Mouse (Mus musculus): Measurements from ENCODE around the gene Zkscan6.

Zkscan6 gene

GRCm38 (mm10) chr11:65776906-65777611 is 29.9 kb upstream of the Zkscan6 start:
- Histone ChIP-seq H3K4me3 (replicated peaks; ENCODE audit: low read length) (no peak overlapping the region), H3K36me3 (ENCODE audit: insufficient read depth, low read length) (peaks cover 28% of the 10 kb centered on the region), H3K27me3 (ENCODE audit: insufficient read depth, low read length) (no peaks in the 10 kb centered on the region), H3K9me3 (ENCODE audit: low read length) (no peaks in the 10 kb centered on the region), H3K4me1 (replicated peaks; ENCODE audit: low read depth, low read length) (peaks cover 11% of the 10 kb centered on the region; the same call in 1 of the 2 replicates)
- TF ChIP-seq NANOG (IDR thresholded peaks at IDR 0.05; ENCODE audit: borderline replicate concordance, low read length) (no peak), POU5F1 (IDR thresholded peaks at IDR 0.05; ENCODE audit: borderline replicate concordance, low read length) (no peak), CTCF (conservative IDR thresholded peaks at IDR 0.05; ENCODE audit: low read length) (no peak)

GRCm38 (mm10) chr11:65777810-65778209 is 29.2 kb upstream of the Zkscan6 start:
- peaks cover 28% of the 10 kb centered on the region for H3K36me3 ChIP-seq (ENCODE audit: insufficient read depth, low read length)
- no peaks in the 10 kb centered on the region for H3K9me3 ChIP-seq (ENCODE audit: low read length)
- no peak overlapping the region for H3K4me3 ChIP-seq (replicated peaks; ENCODE audit: low read length)
- no peak for TF ChIP-seq NANOG (IDR thresholded peaks at IDR 0.05; ENCODE audit: borderline replicate concordance, low read length)
- no peak for TF ChIP-seq POU5F1 (IDR thresholded peaks at IDR 0.05; ENCODE audit: borderline replicate concordance, low read length)
- no peak for TF ChIP-seq CTCF (conservative IDR thresholded peaks at IDR 0.05; ENCODE audit: low read length)
- no peaks in the 10 kb centered on the region for H3K27me3 ChIP-seq (ENCODE audit: insufficient read depth, low read length)
- H3K4me1 ChIP-seq (replicated peaks; ENCODE audit: low read depth, low read length): peaks cover 11% of the 10 kb centered on the region; the same call in 1 of the 2 replicates

- TF ChIP-seq CTCF (conservative IDR thresholded peaks at IDR 0.05; ENCODE audit: low read length): no peak
- no peak for TF ChIP-seq POU5F1 (IDR thresholded peaks at IDR 0.05; ENCODE audit: borderline replicate concordance, low read length)
- 0 out of 2 replicates have a peak, but pooled peaks cover 3% of the 10 kb centered on the region for H3K4me1 ChIP-seq (replicated peaks; ENCODE audit: low read depth, low read length)
- peaks cover 28% of the 10 kb centered on the region for H3K36me3 ChIP-seq (ENCODE audit: insufficient read depth, low read length)
- no peaks in the 10 kb centered on the region for H3K9me3 ChIP-seq (ENCODE audit: low read length)
- no peaks in the 10 kb centered on the region for H3K27me3 ChIP-seq (ENCODE audit: insufficient read depth, low read length)
- H3K4me3 ChIP-seq (replicated peaks; ENCODE audit: low read length): no peak overlapping the region
These were observed 27.9 kb upstream of the Zkscan6 start for GRCm38 (mm10) chr11:65779066-65779465.

- Histone ChIP-seq H3K4me1 (replicated peaks; ENCODE audit: low read depth, low read length) (no peaks in the 10 kb centered on the region), H3K9me3 (ENCODE audit: low read length) (no peaks in the 10 kb centered on the region), H3K36me3 (ENCODE audit: insufficient read depth, low read length) (peaks cover 28% of the 10 kb centered on the region), H3K27me3 (ENCODE audit: insufficient read depth, low read length) (no peaks in the 10 kb centered on the region), H3K4me3 (replicated peaks; ENCODE audit: low read length) (no peak overlapping the region)
- TF ChIP-seq NANOG (IDR thresholded peaks at IDR 0.05; ENCODE audit: borderline replicate concordance, low read length) (no peak), POU5F1 (IDR thresholded peaks at IDR 0.05; ENCODE audit: borderline replicate concordance, low read length) (no peak), CTCF (conservative IDR thresholded peaks at IDR 0.05; ENCODE audit: low read length) (no peak)
These were observed 27.4 kb upstream of the Zkscan6 start for GRCm38 (mm10) chr11:65779578-65779977.

DNA sequence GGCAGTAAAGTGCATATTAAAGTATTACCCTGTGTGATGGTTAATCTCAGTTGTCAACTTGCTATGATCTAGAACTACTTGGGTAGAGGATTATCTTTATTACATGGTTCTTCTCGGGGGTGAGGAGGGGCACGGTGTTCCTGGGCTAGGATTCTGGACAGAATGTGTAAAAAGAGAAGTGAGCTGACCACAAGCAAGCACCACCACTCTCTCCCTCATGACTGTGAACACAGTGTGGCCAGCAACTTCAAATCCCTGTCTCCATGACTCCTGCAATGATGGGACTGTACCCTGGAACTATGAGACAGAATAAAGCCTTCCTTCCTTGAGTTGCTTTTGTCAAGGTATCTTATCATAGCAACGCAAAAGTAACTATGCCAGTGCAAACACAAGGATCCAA is 25.4 kb upstream of the Zkscan6 start:
- TF ChIP-seq NANOG (IDR thresholded peaks at IDR 0.05; ENCODE audit: borderline replicate concordance, low read length) (no peak), POU5F1 (IDR thresholded peaks at IDR 0.05; ENCODE audit: borderline replicate concordance, low read length) (no peak), CTCF (conservative IDR thresholded peaks at IDR 0.05; ENCODE audit: low read length) (no peak)
- Histone ChIP-seq H3K36me3 (ENCODE audit: insufficient read depth, low read length) (peaks cover 28% of the 10 kb centered on the region), H3K27me3 (ENCODE audit: insufficient read depth, low read length) (no peaks in the 10 kb centered on the region), H3K9me3 (ENCODE audit: low read length) (no peaks in the 10 kb centered on the region), H3K4me3 (replicated peaks; ENCODE audit: low read length) (no peak overlapping the region), H3K4me1 (replicated peaks; ENCODE audit: low read depth, low read length) (peaks cover 8% of the 10 kb centered on the region)

GRCm38 (mm10) chr11:65786160-65786559 is 20.8 kb upstream of the Zkscan6 start:
- Histone ChIP-seq H3K27me3 (ENCODE audit: insufficient read depth, low read length) (no peaks in the 10 kb centered on the region), H3K4me1 (replicated peaks; ENCODE audit: low read depth, low read length) (peaks cover 20% of the 10 kb centered on the region), H3K9me3 (ENCODE audit: low read length) (no peaks in the 10 kb centered on the region), H3K4me3 (replicated peaks; ENCODE audit: low read length) (no peak overlapping the region), H3K36me3 (ENCODE audit: insufficient read depth, low read length) (peaks cover 6% of the 10 kb centered on the region; the same call in 1 of the 2 replicates)
- TF ChIP-seq POU5F1 (IDR thresholded peaks at IDR 0.05; ENCODE audit: borderline replicate concordance, low read length) (no peak), CTCF (conservative IDR thresholded peaks at IDR 0.05; ENCODE audit: low read length) (no peak), NANOG (IDR thresholded peaks at IDR 0.05; ENCODE audit: borderline replicate concordance, low read length) (no peak)

DNA sequence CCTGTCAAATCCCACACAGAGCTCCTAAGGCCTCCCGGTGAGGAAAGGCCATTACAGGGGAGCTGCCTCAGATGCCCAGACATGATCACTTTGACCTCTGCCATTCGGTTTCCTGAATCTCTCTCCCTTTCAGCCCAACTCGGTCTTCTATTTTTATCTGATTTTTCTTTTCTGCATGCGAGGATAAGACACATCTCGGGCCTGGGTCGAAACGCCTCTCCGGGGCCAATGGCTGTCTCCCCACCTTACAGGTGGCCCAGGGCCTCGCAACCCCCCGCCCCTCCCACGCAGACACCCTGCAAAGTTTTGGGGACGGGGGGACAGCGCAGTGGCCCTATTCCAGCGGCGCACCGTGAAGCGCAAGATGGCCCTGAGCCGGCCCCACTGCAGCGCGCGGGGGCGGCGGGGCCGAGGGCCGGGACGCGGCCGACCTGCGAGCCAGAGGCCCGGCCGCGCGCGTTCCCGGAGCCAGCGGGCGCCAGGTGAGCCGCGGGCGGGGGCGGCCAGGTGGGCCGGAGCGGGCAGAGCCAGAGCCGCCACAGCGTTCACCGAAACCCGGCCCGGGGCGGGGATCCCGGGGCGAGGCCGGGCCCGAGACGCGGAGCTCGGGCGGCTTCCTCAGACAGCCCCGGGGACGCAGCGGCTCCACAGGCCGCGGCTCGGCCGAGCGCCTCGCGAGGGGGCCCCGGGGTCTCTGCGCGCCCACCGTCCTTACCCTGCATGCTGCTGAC is 19.4 kb upstream of the Zkscan6 start:
- Histone ChIP-seq H3K9me3 (ENCODE audit: low read length) (no peaks in the 10 kb centered on the region), H3K36me3 (ENCODE audit: insufficient read depth, low read length) (no peaks in the 10 kb centered on the region), H3K4me1 (replicated peaks; ENCODE audit: low read depth, low read length) (peaks cover 20% of the 10 kb centered on the region), H3K4me3 (replicated peaks; ENCODE audit: low read length) (peak overlapping the region; percentile 88), H3K27me3 (ENCODE audit: insufficient read depth, low read length) (0 out of 2 replicates have a peak, but pooled peaks cover 2% of the 10 kb centered on the region)
- TF ChIP-seq NANOG (IDR thresholded peaks at IDR 0.05; ENCODE audit: borderline replicate concordance, low read length) (no peak), POU5F1 (IDR thresholded peaks at IDR 0.05; ENCODE audit: borderline replicate concordance, low read length) (no peak), CTCF (conservative IDR thresholded peaks at IDR 0.05; ENCODE audit: low read length) (no peak)

GRCm38 (mm10) chr11:65788154-65788553 is 18.8 kb upstream of the Zkscan6 start, which contains the start of gene Map2k4:
Gene Map2k4 (minus strand): TSS chr11:65788297.
- TF ChIP-seq CTCF (conservative IDR thresholded peaks at IDR 0.05; ENCODE audit: low read length) (no peak), POU5F1 (IDR thresholded peaks at IDR 0.05; ENCODE audit: borderline replicate concordance, low read length) (no peak), NANOG (IDR thresholded peaks at IDR 0.05; ENCODE audit: borderline replicate concordance, low read length) (no peak)
- Histone ChIP-seq H3K9me3 (ENCODE audit: low read length) (no peaks in the 10 kb centered on the region), H3K36me3 (ENCODE audit: insufficient read depth, low read length) (no peaks in the 10 kb centered on the region), H3K4me3 (replicated peaks; ENCODE audit: low read length) (peak within 1 kb of the TSS; percentile 88), H3K4me1 (replicated peaks; ENCODE audit: low read depth, low read length) (peaks cover 20% of the 10 kb centered on the region), H3K27me3 (ENCODE audit: insufficient read depth, low read length) (0 out of 2 replicates have a peak, but pooled peaks cover 2% of the 10 kb centered on the region)

Data from E14TG2a.4 (cell line).